Mouse (Mus musculus): Measurements from ENCODE around the gene Zyx.

Zyx gene

GRCm38 (mm10) chr6:42350968-42351775 is 1.7 kb downstream of the Zyx start:
- DNase-seq (ENCODE audit: low read depth, low spot score), result no peak

- DNase-seq (ENCODE audit: low read depth, low spot score), result no peak
These were observed 2.5 kb downstream of the Zyx start for GRCm38 (mm10) chr6:42351776-42352485.

GRCm38 (mm10) chr6:42352486-42352846 is 3.0 kb downstream of the Zyx start:
- DNase-seq (ENCODE audit: low read depth, low spot score), result no peak

- no peak for DNase-seq (ENCODE audit: low read depth, low spot score)
These were observed 3.8 kb downstream of the Zyx start for GRCm38 (mm10) chr6:42353180-42353579.

- DNase-seq (ENCODE audit: low read depth, low spot score), result no peak
These were observed 4.9 kb downstream of the Zyx start for GRCm38 (mm10) chr6:42354076-42355019.

GRCm38 (mm10) chr6:42355366-42355765 is 5.9 kb downstream of the Zyx start:
- DNase-seq (ENCODE audit: low read depth, low spot score), result no peak

GRCm38 (mm10) chr6:42355794-42356600 is 6.6 kb downstream of the Zyx start:
- DNase-seq (ENCODE audit: low read depth, low spot score), result no peak

GRCm38 (mm10) chr6:42356913-42357312 is 7.5 kb downstream of the Zyx start:
- no peak for DNase-seq (ENCODE audit: low read depth, low spot score)

- no peak for DNase-seq (ENCODE audit: low read depth, low spot score)
These were observed 8.5 kb downstream of the Zyx start for GRCm38 (mm10) chr6:42357901-42358300.

GRCm38 (mm10) chr6:42358901-42359300 is 9.5 kb downstream of the Zyx start:
- no peak for DNase-seq (ENCODE audit: low read depth, low spot score)

- no peak for DNase-seq (ENCODE audit: low read depth, low spot score)
These were observed 10.1 kb downstream of the Zyx start for GRCm38 (mm10) chr6:42359364-42360147.

- DNase-seq (ENCODE audit: low read depth, low spot score), result no peak
These were observed 10.9 kb downstream of the Zyx start for GRCm38 (mm10) chr6:42360231-42360840.

- DNase-seq (ENCODE audit: low read depth, low spot score), result no peak
These were observed 11.8 kb downstream of the Zyx start for GRCm38 (mm10) chr6:42361041-42361895.

GRCm38 (mm10) chr6:42362074-42362473 is 12.6 kb downstream of the Zyx start:
- DNase-seq (ENCODE audit: low read depth, low spot score), result no peak

- no peak for DNase-seq (ENCODE audit: low read depth, low spot score)
These were observed 13.1 kb downstream of the Zyx start for GRCm38 (mm10) chr6:42362497-42362896.

GRCm38 (mm10) chr6:42362974-42363373 is 13.5 kb downstream of the Zyx start:
- no peak for DNase-seq (ENCODE audit: low read depth, low spot score)

GRCm38 (mm10) chr6:42364066-42364465 is 14.6 kb downstream of the Zyx start:
- no peak for DNase-seq (ENCODE audit: low read depth, low spot score)

GRCm38 (mm10) chr6:42364607-42365006 is 15.2 kb downstream of the Zyx start:
- DNase-seq (ENCODE audit: low read depth, low spot score), result no peak

- DNase-seq (ENCODE audit: low read depth, low spot score), result no peak
These were observed 15.8 kb downstream of the Zyx start for GRCm38 (mm10) chr6:42365215-42365614.

Data from embryo, embryonic 11.5 days (tissue).